Mouse (Mus musculus): ENCODE results near the gene Fes.

DNA sequence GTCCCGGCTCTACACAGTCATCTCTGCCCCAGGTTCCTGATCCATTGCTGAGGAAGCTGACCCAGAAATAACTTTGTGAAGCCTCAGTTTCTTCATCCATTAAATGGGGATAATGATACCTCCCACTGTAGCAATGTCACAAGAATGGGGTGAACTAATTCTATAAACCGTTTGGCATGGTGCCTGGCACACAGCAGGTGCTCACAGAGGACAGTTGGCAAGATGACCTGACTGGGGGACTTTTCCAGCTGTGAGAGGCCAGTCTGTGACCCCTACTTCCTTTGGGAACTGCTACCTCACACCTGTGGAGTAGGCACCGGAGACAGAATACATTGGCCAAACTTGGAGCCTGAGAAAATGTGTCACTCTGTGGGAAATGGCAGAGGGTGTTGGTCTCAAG is 30.3 kb upstream of the Fes start:
- TF ChIP-seq GATA1 (IDR thresholded peaks at IDR 0.05; ENCODE audit: borderline replicate concordance, low read length) (no peak), FLI1 (IDR thresholded peaks at IDR 0.05; ENCODE audit: low read length) (no peak)

Data from megakaryocyte, embryonic 14.5 days (primary cell).